Mouse (Mus musculus) CH12.LX (cell line): ENCODE data around the gene Tatdn2.

Experiments
- CTCF ChIP-seq, 2 experiments: IDR thresholded peaks in 1 of 2; conservative IDR thresholded peaks in 1 of 2; 2 replicates each; pipeline ENCODE4 v1.5.1; 2011 to 2012; ENCODE audit warnings: low read depth in 2 of 2, low read length in 2 of 2, improper control_type of control experiment in 1 of 2, inconsistent platforms in 1 of 2, mild to moderate bottlenecking in 1 of 2, moderate library complexity in 1 of 2
- EP300 ChIP-seq: IDR thresholded peaks from 2 replicates; pipeline ENCODE4 v1.6.1; 2011; ENCODE audit warnings: low read length, improper control_type of control experiment
- ETS1 ChIP-seq: conservative IDR thresholded peaks from 2 replicates; pipeline ENCODE4 v1.6.1; 2012; ENCODE audit warnings: low read depth, mild to moderate bottlenecking, inconsistent platforms, low read length, improper control_type of control experiment, moderate library complexity
- JUND ChIP-seq: conservative IDR thresholded peaks from 2 replicates; pipeline ENCODE4 v1.6.1; 2011; ENCODE audit warnings: low read depth, low read length, improper control_type of control experiment
- MAX ChIP-seq: IDR thresholded peaks from 2 replicates; pipeline ENCODE4 v1.6.1; 2011; ENCODE audit warnings: low read length, improper control_type of control experiment
- MYC ChIP-seq: IDR thresholded peaks from 2 replicates; pipeline ENCODE4 v1.6.1; 2011; ENCODE audit warnings: low read depth, mild to moderate bottlenecking, improper control_type of control experiment, low read length
- ZMIZ1 ChIP-seq: IDR thresholded peaks from 2 replicates; pipeline ENCODE4 v1.6.1; 2012; ENCODE audit warnings: low read depth, mild to moderate bottlenecking, inconsistent platforms, low read length, improper control_type of control experiment

- TF ChIP-seq ETS1 (no peak), CTCF (conservative IDR thresholded peaks at IDR 0.05 in 1 of 2, IDR thresholded peaks at IDR 0.05 in 1 of 2; ENCODE audit: low read depth in 2 of 2, low read length in 2 of 2) (no peak), ZMIZ1 (no peak), MAX (no peak), JUND (no peak), MYC (no peak), EP300 (no peak)
These were observed 38.6 kb upstream of the Tatdn2 start for GRCm38 (mm10) chr6:113658226-113658625.
